Mouse (Mus musculus) T-helper 1 cell (primary cell): ENCODE measurements at regions not wholly inside any gene's neighbourhood (a gene's known extent, or its start where the extent isn't known, plus 50 kb on each side); places are given as distances from the start of the nearest gene placed in this dataset.

Experiments
- in situ Hi-C: fragments of 300-600 bp; cut with MboI, MseI; formaldehyde crosslinking; loops from one replicate; pipeline ENCODE4 v1.15.1; 2025; ENCODE audit warnings: high pct_unique_total_duplicates

DNA sequence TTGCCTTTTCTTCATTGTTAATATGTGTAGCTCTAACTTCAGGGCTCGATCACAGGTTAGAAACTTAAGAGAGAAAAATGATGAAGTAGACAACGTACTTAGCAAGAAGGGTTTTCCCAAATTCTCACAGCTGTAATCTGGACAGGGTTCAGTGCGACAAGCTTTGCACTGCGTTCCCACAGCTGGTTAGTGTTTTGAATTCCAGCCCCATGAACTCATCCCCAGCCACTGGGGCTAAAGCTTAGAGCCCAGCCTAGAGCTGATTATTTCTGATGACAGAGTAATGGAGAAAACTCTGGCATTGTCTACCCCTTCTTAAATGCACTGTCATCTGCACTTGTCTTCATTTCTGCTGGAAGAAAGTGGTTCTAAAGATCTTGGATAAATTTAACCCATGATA is 319.7 kb upstream of the Jag1 start:
- in situ Hi-C loops, result no loop called here

- in situ Hi-C loops, result no loop called here
These were observed 306.2 kb upstream of the Jag1 start for GRCm38 (mm10) chr2:137422656-137423055.

GRCm38 (mm10) chr2:137419678-137420077 is 303.2 kb upstream of the Jag1 start:
- in situ Hi-C loops, result no loop called here

DNA sequence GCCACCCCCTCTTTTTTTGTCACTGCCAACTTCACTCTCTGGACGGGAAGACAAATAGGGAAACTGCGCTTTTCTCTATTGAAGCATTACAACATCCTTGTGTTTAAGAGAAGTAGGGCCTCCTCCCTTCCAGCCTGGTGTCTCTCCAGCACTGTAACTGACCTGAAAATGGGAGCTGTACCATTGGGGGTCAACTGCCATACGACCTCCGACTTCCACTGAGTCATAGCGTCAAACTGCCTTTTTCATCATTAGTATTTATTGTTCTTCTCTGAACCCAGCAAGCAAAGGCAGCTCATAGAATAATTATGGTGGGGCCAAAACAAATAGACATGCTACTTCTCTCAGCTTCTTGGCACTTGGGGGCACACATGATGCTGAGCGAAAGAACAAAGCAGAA is 301.2 kb upstream of the Jag1 start:
- in situ Hi-C loops, result no loop called here

- in situ Hi-C loops, result no loop called here
These were observed 297.0 kb upstream of the Jag1 start for GRCm38 (mm10) chr2:137413432-137413831.

DNA sequence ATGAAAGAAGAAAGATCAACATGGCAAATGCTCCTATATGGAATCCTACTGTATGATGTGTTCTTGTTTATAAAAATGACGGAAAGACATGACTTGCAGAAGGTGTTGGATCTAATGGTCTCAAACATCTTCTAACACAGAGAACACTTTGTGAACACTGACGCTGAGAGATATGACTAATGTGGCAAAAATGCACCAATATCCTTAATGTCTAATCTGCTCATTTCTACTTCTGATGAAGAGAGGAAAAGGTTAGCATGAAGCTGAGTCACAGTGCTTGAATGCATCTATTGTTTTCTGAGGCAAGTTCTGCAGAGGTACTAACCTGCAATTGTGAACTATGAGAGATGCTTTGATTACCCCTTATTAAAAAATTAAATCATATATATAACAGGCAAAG is 293.2 kb upstream of the Jag1 start:
- in situ Hi-C loops, result no loop called here

- in situ Hi-C loops, result no loop called here
These were observed 291.9 kb upstream of the Jag1 start for GRCm38 (mm10) chr2:137408294-137408693.

- in situ Hi-C loops, result no loop called here
These were observed 277.0 kb upstream of the Jag1 start for GRCm38 (mm10) chr2:137393486-137393885.

- in situ Hi-C loops, result no loop called here
These were observed 263.4 kb upstream of the Jag1 start for GRCm38 (mm10) chr2:137379816-137380215.

- in situ Hi-C loops, result no loop called here
These were observed 258.9 kb upstream of the Jag1 start for GRCm38 (mm10) chr2:137375346-137375745.

DNA sequence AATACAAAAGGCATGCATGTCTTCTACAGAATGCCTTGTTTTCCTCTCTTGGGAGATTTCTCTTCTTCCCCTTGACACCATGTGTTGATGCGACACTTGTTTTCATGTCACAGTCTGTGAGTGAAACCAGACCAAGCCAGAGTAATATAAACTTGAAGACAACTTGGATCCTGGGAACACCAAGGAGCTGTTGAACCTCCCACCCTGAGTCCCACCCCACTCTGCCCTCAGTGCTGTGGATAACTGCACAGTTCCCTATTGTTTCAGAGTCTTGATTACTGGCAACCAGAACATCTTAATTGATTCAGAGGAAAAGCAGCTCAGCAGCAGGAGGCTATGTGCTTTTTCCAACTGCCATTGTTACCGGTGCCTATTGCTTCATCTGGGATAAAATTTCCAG is 254.6 kb upstream of the Jag1 start:
- in situ Hi-C loops, result no loop called here

DNA sequence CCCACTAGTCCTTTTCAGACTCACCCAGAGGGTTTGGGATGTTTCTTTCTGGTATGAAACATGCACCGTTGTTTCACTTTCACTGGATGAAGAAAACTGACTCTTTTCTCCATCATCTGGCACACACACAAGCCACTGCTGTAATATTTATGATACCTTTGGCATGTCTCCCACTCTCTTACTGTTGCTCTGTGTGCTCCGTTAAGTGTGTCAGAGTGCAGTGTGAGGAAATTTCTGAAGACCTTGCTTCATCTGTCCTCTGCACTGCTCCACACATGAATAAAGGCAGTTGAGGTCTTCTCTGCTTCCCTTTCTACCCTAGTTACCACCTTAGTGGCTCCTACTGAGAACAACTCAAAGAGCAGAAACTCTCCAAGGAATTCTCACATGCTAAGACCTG is 246.6 kb upstream of the Jag1 start:
- in situ Hi-C loops, result no loop called here

- in situ Hi-C loops, result no loop called here
These were observed 240.8 kb upstream of the Jag1 start for GRCm38 (mm10) chr2:137357181-137357738.

- in situ Hi-C loops, result no loop called here
These were observed 227.3 kb upstream of the Jag1 start for GRCm38 (mm10) chr2:137343736-137344135.

GRCm38 (mm10) chr2:137329995-137330394 is 213.6 kb upstream of the Jag1 start:
- in situ Hi-C loops, result no loop called here

DNA sequence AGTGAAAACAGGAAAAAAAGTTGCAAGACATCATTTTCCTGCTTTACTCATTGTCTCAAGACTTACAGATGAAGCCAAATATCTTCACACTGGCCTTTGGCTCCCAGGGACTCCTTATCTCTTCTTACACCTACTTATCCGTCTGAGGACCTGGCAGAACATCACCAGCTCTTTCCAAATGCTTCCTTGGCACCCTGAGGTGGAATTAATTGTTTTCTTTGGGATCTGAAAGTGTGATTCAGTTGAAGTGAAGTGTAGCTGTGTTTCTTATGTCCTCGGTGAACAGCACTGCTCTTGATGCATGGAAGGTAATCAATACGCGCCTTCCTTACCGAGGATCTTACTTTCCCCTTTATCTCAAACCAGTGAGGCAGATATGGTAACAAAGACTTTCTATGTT is 207.0 kb upstream of the Jag1 start:
- in situ Hi-C loops, result no loop called here

GRCm38 (mm10) chr2:137310511-137310910 is 194.1 kb upstream of the Jag1 start:
- in situ Hi-C loops, result no loop called here

DNA sequence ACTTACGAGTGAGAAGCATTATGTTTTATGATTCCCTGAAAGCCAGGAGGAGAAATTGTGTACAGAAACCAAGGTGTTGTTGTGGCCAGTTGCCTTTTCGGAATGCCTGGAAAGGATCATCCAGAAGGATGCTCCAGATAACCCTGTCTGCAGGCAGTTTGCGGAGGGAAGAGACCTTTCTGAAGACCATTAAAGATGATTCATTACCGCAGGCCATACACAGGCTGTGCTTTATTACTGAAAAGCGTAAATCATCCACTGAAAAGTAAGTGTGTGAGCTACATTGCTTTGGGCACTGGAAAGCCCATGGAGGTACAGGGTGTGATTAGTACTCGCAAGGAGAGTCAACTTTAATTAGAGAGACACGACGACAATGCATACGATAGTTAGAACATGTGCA is 191.7 kb upstream of the Jag1 start:
- in situ Hi-C loops, result no loop called here

DNA sequence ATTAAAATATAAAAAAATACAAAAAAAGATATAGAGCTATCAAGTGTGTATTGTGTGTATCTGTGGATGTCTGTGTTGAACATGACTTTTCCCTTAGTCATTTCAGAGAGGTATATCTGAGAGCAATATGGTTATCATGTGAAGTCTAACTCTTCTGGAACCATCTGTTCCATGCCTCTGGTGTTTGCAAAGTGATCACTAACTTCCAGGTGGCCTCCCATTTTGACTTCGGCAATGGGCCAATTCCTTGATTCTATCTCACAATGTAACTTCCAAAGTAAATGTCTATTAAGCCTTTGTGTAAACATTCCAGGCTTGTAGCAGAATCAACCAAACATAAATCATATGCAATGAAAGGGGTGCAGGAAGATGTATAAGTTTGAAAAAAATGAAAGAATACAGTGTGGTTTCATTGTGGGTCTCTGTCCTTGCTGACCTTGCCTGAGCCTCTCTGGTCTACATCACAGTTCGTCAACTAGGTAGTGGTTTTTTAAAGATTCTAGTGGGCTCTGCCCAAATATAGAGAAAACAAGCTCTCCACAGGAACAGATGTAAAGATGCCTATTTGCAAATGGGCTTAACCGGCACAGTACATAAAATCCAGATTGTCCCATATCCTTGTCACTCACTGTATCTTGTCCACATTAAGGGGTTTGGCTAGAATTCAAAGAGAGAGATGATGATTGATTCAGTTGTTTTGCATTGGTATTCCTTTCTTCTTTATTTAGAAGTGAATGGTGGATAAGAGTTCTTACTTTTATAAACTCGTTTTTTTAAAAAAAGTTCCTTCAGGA is 185.2 kb upstream of the Jag1 start:
- in situ Hi-C loops, result no loop called here

DNA sequence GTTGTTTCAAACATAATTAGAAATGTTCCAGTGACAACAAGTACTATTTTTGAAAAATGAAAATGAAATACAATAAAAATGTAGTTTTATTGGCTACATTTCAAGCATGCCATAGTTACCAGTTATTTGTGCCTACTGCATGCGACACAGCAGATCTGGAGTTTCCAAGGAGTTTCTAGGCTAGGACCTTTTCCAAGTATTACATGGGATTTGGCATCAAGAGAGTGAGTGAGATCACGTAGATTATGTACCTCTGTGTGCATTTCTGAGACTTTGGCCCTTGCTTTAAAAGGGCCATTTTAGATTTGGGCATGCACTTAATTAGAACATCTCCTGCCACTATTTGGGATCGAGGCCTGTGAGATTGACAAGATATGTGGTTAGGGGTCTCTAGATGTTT is 172.8 kb upstream of the Jag1 start:
- in situ Hi-C loops, result no loop called here

- in situ Hi-C loops, result no loop called here
These were observed 155.2 kb upstream of the Jag1 start for GRCm38 (mm10) chr2:137271575-137272180.

DNA sequence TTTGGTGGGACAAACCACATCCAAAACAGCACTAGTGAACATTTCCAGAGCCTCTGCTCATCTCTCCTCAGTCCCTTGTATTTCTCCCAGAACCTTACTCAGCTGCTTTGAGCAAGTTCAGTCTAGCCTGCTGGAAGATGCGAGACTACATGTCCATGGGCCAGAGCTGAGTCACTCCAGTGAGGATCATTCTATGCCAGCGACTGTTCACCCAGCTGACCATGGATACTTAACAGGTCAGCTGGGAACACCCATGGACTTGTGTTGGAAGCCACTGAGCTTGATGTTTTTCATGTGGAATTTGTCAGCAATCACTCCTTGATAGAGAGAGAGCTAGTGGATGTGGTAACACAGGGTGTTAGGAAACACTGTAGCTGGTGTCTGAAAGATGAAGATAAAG is 146.5 kb upstream of the Jag1 start:
- in situ Hi-C loops, result no loop called here

DNA sequence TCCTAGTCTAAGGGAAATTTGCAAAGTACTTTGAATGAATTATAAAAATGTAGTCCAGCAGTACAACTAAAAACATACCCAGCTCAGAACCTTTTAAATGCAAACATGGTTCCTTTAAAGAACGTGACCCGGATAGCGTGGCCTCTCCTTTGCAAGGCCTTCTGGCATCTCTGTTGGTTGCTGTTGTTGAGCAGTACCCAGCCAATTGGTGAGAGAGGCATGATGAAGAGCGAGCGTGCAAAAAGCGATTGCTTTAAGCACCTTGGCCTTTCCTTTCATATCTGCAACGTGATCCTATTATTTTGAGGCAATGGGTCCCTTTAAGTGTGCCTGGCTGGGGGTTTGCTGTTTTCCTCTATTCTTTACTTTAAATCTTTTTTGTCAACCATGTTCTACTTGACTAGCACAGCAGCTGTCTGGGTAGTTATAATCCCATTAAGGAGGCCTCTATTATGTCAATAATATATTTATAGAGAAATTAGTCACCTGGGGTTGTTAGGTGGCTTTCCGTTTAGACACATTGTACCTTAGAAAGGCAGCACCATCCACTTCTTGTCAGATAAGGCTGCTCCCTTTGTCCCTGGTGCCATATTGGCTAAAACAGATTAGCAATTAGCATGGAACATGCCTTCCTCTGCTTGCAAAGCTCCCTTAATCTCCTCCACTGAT is 141.5 kb upstream of the Jag1 start:
- in situ Hi-C loops, result no loop called here
